Mouse (Mus musculus): Measurements from ENCODE around the gene Sh3bp5. TPM values are rescaled to one million over a fixed set of nuclear protein-coding genes. Genes with fewer than 3 reads are reported as not detected.

The Sh3bp5 gene
- polyA plus RNA-seq, 1 experiment, result 0.12 TPM

DNA sequence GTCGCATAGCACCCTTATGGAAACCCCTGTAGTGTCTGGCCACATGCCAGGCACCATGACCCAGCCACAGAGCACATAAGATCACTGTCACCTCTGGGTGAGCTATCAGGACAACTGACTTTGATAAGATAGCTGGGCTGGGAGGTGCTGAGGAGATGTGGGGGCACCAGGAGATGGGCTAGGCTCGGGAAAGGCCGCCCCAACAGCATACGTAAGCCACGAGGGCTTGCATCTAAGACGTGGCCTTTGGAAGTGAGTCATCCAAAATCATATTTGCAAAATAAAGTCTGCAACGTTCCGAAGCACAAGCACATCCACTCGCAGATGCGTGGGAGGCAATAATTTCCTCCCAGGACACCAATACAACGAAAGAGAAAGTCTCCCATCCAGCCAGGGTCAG lies 35.0 kb downstream of the Sh3bp5 start:
- no peak overlapping the region for H3K4me3 ChIP-seq (replicated peaks)
- no peaks in the 10 kb centered on the region for H3K27me3 ChIP-seq (ENCODE audit: control insufficient read depth)
- TF ChIP-seq GATA1 (IDR thresholded peaks at IDR 0.05; ENCODE audit: low read length) (no peak), TAL1 (IDR thresholded peaks at IDR 0.05; ENCODE audit: low read length) (no peak)
- H3K4me1 ChIP-seq (ENCODE audit: control insufficient read depth), result peaks cover 57% of the 10 kb centered on the region
- H3K9me3 ChIP-seq (ENCODE audit: control insufficient read depth, low read length), result no peaks in the 10 kb centered on the region
- H3K36me3 ChIP-seq (ENCODE audit: control insufficient read depth), result peaks cover 6% of the 10 kb centered on the region

GRCm38 (mm10) chr14:31400246-31400645 lies 35.6 kb downstream of the Sh3bp5 start:
- peaks cover 51% of the 10 kb centered on the region for H3K4me1 ChIP-seq (ENCODE audit: control insufficient read depth)

GRCm38 (mm10) chr14:31399271-31399670 lies 36.6 kb downstream of the Sh3bp5 start:
- TF ChIP-seq GATA1 (IDR thresholded peaks at IDR 0.05; ENCODE audit: low read length) (no peak), TAL1 (IDR thresholded peaks at IDR 0.05; ENCODE audit: low read length) (no peak)
- no peak overlapping the region for H3K4me3 ChIP-seq (replicated peaks)
- H3K4me1 ChIP-seq (ENCODE audit: control insufficient read depth), result peaks cover 42% of the 10 kb centered on the region
- H3K27me3 ChIP-seq (ENCODE audit: control insufficient read depth), result no peaks in the 10 kb centered on the region; the same call in 1 of the 2 replicates
- peaks cover 10% of the 10 kb centered on the region for H3K9me3 ChIP-seq (ENCODE audit: control insufficient read depth, low read length)
- H3K36me3 ChIP-seq (ENCODE audit: control insufficient read depth), result peaks cover 7% of the 10 kb centered on the region; the same call in 1 of the 2 replicates

More at GRCm38 (mm10) chr14:31400246-31400645, 35.6 kb downstream of the Sh3bp5 start:
- no peak for TF ChIP-seq TAL1 (IDR thresholded peaks at IDR 0.05; ENCODE audit: low read length)
- TF ChIP-seq GATA1 (IDR thresholded peaks at IDR 0.05; ENCODE audit: low read length), result no peak
- Histone ChIP-seq H3K36me3 (ENCODE audit: control insufficient read depth) (peaks cover 7% of the 10 kb centered on the region), H3K4me3 (replicated peaks) (no peak overlapping the region), H3K27me3 (ENCODE audit: control insufficient read depth) (no peaks in the 10 kb centered on the region; the same call in 1 of the 2 replicates), H3K9me3 (ENCODE audit: control insufficient read depth, low read length) (peaks cover 5% of the 10 kb centered on the region)

GRCm38 (mm10) chr14:31398819-31399218 lies 37.1 kb downstream of the Sh3bp5 start:
- peaks cover 37% of the 10 kb centered on the region for H3K4me1 ChIP-seq (ENCODE audit: control insufficient read depth)
- TF ChIP-seq GATA1 (IDR thresholded peaks at IDR 0.05; ENCODE audit: low read length) (no peak), TAL1 (IDR thresholded peaks at IDR 0.05; ENCODE audit: low read length) (no peak)

GRCm38 (mm10) chr14:31397791-31398595 lies 37.9 kb downstream of the Sh3bp5 start:
- TF ChIP-seq TAL1 (IDR thresholded peaks at IDR 0.05; ENCODE audit: low read length), result no peak
- TF ChIP-seq GATA1 (IDR thresholded peaks at IDR 0.05; ENCODE audit: low read length), result no peak
- no peaks in the 10 kb centered on the region; the same call in 1 of the 2 replicates for H3K27me3 ChIP-seq (ENCODE audit: control insufficient read depth)
- peaks cover 29% of the 10 kb centered on the region for H3K4me1 ChIP-seq (ENCODE audit: control insufficient read depth)
- peaks cover 7% of the 10 kb centered on the region; the same call in 1 of the 2 replicates for H3K36me3 ChIP-seq (ENCODE audit: control insufficient read depth)
- H3K9me3 ChIP-seq (ENCODE audit: control insufficient read depth, low read length), result peaks cover 10% of the 10 kb centered on the region
- no peak overlapping the region for H3K4me3 ChIP-seq (replicated peaks)

More at GRCm38 (mm10) chr14:31398819-31399218, 37.1 kb downstream of the Sh3bp5 start:
- H3K4me3 ChIP-seq (replicated peaks), result no peak overlapping the region
- H3K9me3 ChIP-seq (ENCODE audit: control insufficient read depth, low read length), result peaks cover 10% of the 10 kb centered on the region
- peaks cover 7% of the 10 kb centered on the region; the same call in 1 of the 2 replicates for H3K36me3 ChIP-seq (ENCODE audit: control insufficient read depth)
- H3K27me3 ChIP-seq (ENCODE audit: control insufficient read depth), result no peaks in the 10 kb centered on the region; the same call in 1 of the 2 replicates

- TF ChIP-seq GATA1 (IDR thresholded peaks at IDR 0.05; ENCODE audit: low read length) (no peak), TAL1 (IDR thresholded peaks at IDR 0.05; ENCODE audit: low read length) (no peak)
- Histone ChIP-seq H3K4me3 (replicated peaks) (no peak overlapping the region), H3K9me3 (ENCODE audit: control insufficient read depth, low read length) (peaks cover 10% of the 10 kb centered on the region), H3K4me1 (ENCODE audit: control insufficient read depth) (peaks cover 23% of the 10 kb centered on the region), H3K36me3 (ENCODE audit: control insufficient read depth) (peaks cover 7% of the 10 kb centered on the region; the same call in 1 of the 2 replicates), H3K27me3 (ENCODE audit: control insufficient read depth) (no peaks in the 10 kb centered on the region; the same call in 1 of the 2 replicates)
Measured at GRCm38 (mm10) chr14:31397353-31397752, 38.5 kb downstream of the Sh3bp5 start.

GRCm38 (mm10) chr14:31396428-31396827 lies 39.5 kb downstream of the Sh3bp5 start:
- no peak for TF ChIP-seq GATA1 (IDR thresholded peaks at IDR 0.05; ENCODE audit: low read length)
- TF ChIP-seq TAL1 (IDR thresholded peaks at IDR 0.05; ENCODE audit: low read length), result no peak
- Histone ChIP-seq H3K27me3 (ENCODE audit: control insufficient read depth) (no peaks in the 10 kb centered on the region; the same call in 1 of the 2 replicates), H3K36me3 (ENCODE audit: control insufficient read depth) (peaks cover 7% of the 10 kb centered on the region; the same call in 1 of the 2 replicates)

DNA sequence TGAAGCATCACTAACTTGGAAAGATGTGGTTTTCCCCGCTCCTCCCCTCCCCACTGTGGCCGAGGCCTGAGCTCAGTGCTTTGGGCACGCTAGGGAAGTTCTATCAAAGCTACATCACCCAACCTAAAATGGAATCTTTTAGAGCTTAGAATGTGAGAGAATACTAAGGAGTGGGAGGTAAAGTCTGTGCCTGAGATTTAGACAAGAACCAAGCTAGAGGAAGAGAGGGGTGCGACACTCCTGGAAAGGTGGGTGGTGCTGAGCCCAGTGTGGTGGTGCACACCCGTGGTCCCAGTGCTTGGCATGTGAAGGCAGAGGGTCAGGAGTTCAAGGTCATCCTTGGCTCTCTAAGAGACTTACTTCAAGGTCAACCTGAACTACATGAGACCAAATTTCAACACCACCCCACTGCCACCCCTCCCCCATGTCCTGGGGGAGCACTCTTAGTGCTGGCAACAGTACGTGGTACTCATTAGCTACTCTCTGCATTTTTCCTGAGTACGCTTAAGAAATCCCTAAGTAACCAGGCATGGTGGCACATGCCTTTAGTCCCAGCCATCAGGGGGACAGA lies 40.2 kb downstream of the Sh3bp5 start:
- peaks cover 6% of the 10 kb centered on the region; the same call in 1 of the 2 replicates for H3K36me3 ChIP-seq (ENCODE audit: control insufficient read depth)
- peaks cover 7% of the 10 kb centered on the region for H3K4me1 ChIP-seq (ENCODE audit: control insufficient read depth)
- no peak overlapping the region for H3K4me3 ChIP-seq (replicated peaks)
- no peak for TF ChIP-seq GATA1 (IDR thresholded peaks at IDR 0.05; ENCODE audit: low read length)
- no peak for TF ChIP-seq TAL1 (IDR thresholded peaks at IDR 0.05; ENCODE audit: low read length)
- H3K27me3 ChIP-seq (ENCODE audit: control insufficient read depth), result no peaks in the 10 kb centered on the region; the same call in 1 of the 2 replicates
- H3K9me3 ChIP-seq (ENCODE audit: control insufficient read depth, low read length), result peaks cover 10% of the 10 kb centered on the region

More at GRCm38 (mm10) chr14:31396428-31396827, 39.5 kb downstream of the Sh3bp5 start:
- Histone ChIP-seq H3K9me3 (ENCODE audit: control insufficient read depth, low read length) (peaks cover 10% of the 10 kb centered on the region), H3K4me1 (ENCODE audit: control insufficient read depth) (peaks cover 14% of the 10 kb centered on the region), H3K4me3 (replicated peaks) (no peak overlapping the region)
